Mouse (Mus musculus): ENCODE results near the gene Ube2e2.

Gene Ube2e2

DNA sequence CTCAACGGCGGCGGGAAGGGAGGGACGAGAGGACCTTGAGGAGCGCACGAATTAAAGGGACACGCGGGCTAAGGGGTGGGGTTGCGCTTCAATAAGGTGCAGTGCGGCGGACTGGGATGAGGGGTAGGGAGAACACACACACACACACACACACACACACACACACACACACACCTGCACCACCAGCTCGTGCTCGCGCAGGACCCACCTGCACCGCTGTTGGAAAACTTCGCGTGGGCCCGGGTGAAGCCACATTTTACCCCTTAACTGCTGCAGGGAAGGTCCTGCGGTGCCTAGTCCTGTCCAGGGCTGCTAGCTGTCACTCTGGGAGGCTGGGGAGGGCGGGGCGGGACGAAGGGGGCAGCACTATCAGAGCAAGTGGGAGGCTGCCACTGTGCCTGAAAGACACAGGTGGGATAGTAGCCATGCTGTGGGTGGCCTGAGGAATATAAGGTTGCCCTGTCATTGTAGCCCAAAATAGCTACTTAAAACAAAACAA, at the start of gene Ube2e2:
Ube2e2 (minus strand) TSS at position 321 of the 499 bp plus-strand sequence.
- no peak for DNase-seq (ENCODE audit: extremely low spot score, low spot score)

DNA sequence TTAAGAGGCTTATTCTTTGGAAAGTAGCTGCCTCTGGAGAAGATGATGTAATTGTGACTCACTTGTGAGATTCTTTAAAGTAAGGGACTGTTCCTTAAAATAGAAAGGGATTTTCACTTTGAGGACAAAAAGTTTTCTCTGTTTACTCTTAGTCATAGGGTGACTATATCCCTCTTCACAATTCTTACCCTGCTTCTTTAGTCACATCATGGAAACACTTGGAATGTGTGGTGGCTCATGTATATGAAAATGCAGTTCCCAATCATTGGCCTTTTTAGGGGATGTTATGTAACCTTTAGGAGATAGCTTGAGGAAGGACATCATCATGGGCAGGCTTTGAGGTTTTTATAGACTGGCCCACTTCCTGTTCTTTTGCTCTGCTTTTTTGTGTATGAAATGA, 46.0 kb upstream of the Ube2e2 start:
- DNase-seq (ENCODE audit: extremely low spot score, low spot score): no peak

- DNase-seq (ENCODE audit: extremely low spot score, low spot score): no peak
These were observed 9.5 kb upstream of the Ube2e2 start for GRCm38 (mm10) chr14:18903553-18903952.

- DNase-seq (ENCODE audit: extremely low spot score, low spot score): peak; percentile 86
These were observed 733 bp downstream of the Ube2e2 start for GRCm38 (mm10) chr14:18893121-18893946.

- no peak for DNase-seq (ENCODE audit: extremely low spot score, low spot score)
These were observed 4.5 kb downstream of the Ube2e2 start for GRCm38 (mm10) chr14:18889571-18889970.

DNA sequence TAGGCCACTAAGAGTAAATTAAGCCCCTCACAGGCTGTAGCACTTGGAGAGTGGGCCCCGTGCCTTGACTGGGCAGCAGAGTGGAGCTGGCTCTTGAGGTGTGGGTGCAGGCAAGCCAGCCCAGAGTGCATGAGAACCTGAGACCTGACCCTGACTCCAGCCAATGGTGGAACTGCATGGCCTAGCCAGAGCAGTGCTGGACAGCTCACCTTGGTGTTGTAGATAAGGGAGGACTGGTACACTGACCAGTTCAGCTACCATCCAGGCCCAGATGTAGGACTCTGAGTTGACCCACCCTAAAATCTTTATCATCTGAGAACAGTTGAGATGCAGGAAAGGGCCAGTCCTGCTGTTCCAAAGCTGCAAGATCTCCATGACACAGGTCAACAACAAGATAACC, 11.6 kb downstream of the Ube2e2 start:
- DNase-seq (ENCODE audit: extremely low spot score, low spot score): no peak

DNA sequence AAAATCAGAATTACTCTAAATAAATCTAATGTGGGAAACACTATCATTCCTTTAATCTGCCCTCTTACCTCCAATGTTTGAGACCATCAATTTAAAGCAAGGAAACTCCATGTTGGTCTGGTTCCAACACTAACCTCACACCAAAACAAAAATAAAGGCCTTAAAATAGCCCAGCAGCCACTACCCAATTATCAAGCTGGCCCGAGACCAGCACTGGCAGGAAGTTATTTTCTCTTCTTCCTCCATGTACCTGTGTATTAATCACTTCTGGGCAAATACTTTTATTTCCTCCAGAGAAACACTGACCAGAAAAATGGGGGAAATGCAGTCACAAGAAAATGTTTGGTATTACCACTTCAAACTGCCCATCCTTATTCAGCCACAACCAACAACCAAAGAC, 23.4 kb downstream of the Ube2e2 start:
- no peak for DNase-seq (ENCODE audit: extremely low spot score, low spot score)

DNA sequence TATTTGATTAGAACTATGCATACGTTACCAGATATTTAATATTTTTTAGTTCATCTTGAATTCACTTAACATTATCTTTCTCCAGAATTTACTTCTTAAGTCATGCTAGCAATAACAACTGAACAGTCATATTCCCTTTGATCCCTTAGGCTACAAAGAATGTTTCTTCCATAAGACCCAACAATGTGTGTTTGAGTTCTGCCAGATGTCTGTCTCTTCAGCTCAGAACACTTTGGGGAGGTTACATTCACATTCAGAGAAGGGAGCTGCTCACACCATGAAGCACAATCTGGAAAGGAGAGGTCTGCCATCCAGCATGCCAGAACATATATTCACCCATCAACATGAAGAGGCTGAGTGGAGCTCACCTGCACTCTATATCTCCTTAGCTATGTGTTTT, 65.4 kb downstream of the Ube2e2 start:
- DNase-seq (ENCODE audit: extremely low spot score, low spot score): no peak

GRCm38 (mm10) chr14:18826753-18827152, 67.3 kb downstream of the Ube2e2 start:
- DNase-seq (ENCODE audit: extremely low spot score, low spot score): no peak

- no peak for DNase-seq (ENCODE audit: extremely low spot score, low spot score)
These were observed 73.4 kb downstream of the Ube2e2 start for GRCm38 (mm10) chr14:18820713-18821112.

GRCm38 (mm10) chr14:18796857-18797256, 97.2 kb downstream of the Ube2e2 start:
- DNase-seq (ENCODE audit: extremely low spot score, low spot score): no peak

DNA sequence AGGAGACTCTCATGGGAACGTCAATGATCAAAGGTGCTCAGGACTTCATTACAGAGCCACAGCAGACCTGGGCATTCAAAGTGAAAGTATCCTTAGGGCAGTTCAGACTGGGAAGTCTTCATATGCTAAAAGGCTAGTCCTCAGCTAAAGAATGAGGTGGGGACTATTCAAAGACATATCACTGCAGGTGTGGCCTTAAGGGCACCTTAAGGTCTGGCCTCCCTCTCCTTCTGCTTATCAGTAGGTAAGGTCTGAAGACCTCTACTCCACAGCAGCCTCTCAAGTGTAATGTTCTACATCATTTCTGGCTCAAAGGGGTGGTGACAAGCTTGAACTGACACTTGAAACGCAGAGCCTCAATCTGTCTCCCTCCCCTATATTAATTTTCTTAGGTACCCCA, 98.3 kb downstream of the Ube2e2 start:
- no peak for DNase-seq (ENCODE audit: extremely low spot score, low spot score)

GRCm38 (mm10) chr14:18778993-18779675, 114.9 kb downstream of the Ube2e2 start:
- no peak for DNase-seq (ENCODE audit: extremely low spot score, low spot score)

DNA sequence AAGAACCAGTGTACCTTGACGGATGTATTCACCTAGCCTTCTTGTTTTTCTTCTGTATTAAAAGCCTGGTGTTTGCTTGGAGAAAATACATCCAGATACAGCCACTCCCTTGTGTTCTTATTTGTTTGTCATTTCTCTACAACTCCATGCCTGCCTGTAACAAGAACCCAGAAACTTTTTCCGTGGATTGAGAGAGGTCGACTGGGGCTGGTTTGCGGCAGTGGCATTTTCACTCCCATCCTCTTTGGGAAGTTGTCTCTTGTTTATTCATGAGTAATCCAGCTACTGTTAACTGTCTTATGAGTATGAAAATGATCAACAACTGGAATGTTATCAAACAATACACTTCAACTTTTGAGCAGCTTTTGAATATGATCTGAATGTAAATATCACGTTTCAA, 115.8 kb downstream of the Ube2e2 start:
- DNase-seq (ENCODE audit: extremely low spot score, low spot score): no peak

DNA sequence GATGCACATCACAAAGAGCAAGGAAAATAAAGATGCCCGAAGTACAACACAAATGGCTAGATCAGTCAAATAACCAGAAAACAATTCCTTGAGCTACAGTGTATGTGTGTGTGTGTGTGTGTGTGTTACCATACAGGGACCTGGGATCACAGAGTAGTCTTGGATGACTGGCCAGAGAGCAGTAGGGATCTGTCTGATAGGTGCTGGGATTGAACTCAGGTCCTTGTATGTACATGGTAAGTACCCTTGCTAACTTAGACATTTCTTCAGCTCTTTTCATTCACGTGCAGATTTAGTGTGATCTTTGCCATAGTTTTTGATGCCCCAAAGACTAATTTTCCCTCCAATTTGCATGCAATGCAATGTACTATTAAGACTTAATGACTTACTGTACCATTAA, 117.9 kb downstream of the Ube2e2 start:
- DNase-seq (ENCODE audit: extremely low spot score, low spot score): no peak

- no peak for DNase-seq (ENCODE audit: extremely low spot score, low spot score)
These were observed 120.3 kb downstream of the Ube2e2 start for GRCm38 (mm10) chr14:18773724-18774123.

- DNase-seq (ENCODE audit: extremely low spot score, low spot score): no peak
These were observed 134.3 kb downstream of the Ube2e2 start for GRCm38 (mm10) chr14:18759601-18760356.

DNA sequence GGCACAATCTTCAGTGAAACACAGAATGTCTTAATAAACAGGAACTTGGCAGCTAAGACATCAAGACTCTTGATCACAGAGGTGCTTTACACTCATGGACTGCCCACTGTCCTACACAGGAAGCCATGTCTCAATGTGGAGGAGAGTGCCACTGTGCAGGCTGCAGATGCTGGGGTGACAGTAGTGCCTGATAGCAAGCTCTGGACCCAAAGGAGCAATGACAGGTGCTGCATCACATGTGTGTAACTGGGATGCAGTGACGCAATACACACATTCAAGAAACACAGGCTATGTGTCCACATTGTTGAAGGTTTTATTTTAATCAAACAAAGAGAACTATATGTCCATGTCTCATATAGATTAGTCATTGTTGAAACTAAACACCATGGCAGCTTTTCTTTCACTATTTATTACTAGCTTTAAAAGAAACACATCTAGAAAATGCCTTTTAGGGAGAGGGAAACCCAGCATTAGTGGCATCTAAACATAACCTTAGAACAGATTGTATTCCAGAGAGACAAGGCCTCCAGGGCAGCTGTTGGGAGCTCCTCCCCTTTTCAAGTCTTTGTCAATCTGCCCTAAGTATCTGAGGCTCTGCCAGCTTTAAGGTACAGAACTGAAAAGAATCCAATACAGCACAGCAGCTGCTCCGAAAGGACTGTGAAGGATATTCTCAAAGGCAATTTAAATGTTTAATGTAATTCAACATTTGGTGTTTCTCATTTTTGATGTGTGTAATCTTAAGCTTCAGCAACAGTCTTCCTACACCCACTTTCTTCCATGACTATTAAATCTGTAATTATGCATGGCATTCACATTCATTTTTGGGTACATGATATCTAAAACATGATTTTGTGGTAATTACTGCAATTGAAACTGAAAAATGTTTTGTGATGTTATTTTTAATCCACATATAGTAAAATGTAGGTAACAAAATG, 135.2 kb downstream of the Ube2e2 start:
- DNase-seq (ENCODE audit: extremely low spot score, low spot score): no peak

- DNase-seq (ENCODE audit: extremely low spot score, low spot score): no peak
These were observed 136.1 kb downstream of the Ube2e2 start for GRCm38 (mm10) chr14:18758003-18758402.

DNA sequence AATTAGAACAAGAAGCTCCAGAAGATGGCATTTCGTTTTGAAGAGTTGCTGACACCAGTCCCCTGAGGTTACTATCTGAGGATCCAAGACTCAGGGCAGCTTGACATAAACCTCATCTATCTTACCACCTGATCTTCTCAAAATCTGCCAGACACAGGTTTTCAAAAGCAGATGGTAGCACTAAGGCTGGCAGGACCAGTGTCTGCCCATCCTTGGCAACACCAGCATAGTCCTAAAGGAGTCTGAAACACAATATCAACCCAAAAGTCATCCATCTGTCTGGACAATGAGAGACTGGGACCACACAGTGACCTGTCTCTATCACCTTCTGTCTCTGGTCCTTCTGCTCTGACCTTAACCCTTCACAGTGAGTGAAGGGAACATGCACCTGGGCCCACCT, 138.7 kb downstream of the Ube2e2 start:
- DNase-seq (ENCODE audit: extremely low spot score, low spot score): no peak

DNA sequence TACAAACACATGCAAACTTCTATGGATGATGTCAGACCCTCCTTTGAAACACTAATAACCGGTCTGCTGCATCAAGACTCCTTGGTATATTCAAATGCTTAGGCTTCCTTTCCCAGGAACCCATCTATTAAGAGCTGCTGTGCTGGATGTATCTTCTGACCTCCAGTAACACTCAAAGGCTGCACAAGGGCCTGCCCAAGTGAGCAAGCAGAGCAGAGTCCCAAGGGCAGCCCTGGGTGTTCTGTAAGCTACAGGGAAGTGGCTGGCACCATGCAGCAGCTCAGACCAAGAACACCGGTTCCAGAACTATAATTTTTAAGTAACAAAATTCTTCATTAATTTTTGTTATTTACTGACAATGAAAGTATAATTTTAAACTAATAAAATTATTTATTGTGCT, 139.5 kb downstream of the Ube2e2 start:
- no peak for DNase-seq (ENCODE audit: extremely low spot score, low spot score)
